Mouse (Mus musculus): Measurements from ENCODE around the gene Dyrk1a. TPM values are rescaled to one million over a fixed set of nuclear protein-coding genes. Genes with fewer than 3 reads are reported as not detected.

The Dyrk1a gene
- polyA plus RNA-seq, 1 experiment, result 52.1 TPM

GRCm38 (mm10) chr16:94608706-94609594 lies 39.1 kb downstream of the Dyrk1a start:
- no peak overlapping the region for H3K9ac ChIP-seq (ENCODE audit: low read depth, poor library complexity, severe bottlenecking)
- no peak overlapping the region for H3K27ac ChIP-seq (ENCODE audit: insufficient read depth, low read length)
- H3K4me3 ChIP-seq (ENCODE audit: low read depth, low read length), result no peak overlapping the region
- no peaks in the 10 kb centered on the region; the same call in 1 of the 2 replicates for H3K36me3 ChIP-seq (ENCODE audit: control insufficient read depth, insufficient read depth, low read length, poor library complexity, severe bottlenecking)
- no peaks in the 10 kb centered on the region for H3K4me1 ChIP-seq (ENCODE audit: control insufficient read depth, insufficient read depth, low read length)
- H3K9me3 ChIP-seq (replicated peaks; ENCODE audit: control insufficient read depth, insufficient read depth, low read length, poor library complexity, severe bottlenecking), result no peaks in the 10 kb centered on the region
- no peaks in the 10 kb centered on the region for H3K27me3 ChIP-seq (ENCODE audit: control insufficient read depth, insufficient read depth, low read length, poor library complexity, severe bottlenecking)
- no peak for TF ChIP-seq POLR2A (IDR thresholded peaks at IDR 0.05; ENCODE audit: insufficient read depth, low read length)

- Histone ChIP-seq H3K9me3 (replicated peaks; ENCODE audit: control insufficient read depth, insufficient read depth, low read length, poor library complexity, severe bottlenecking) (no peaks in the 10 kb centered on the region), H3K4me1 (ENCODE audit: control insufficient read depth, insufficient read depth, low read length) (no peaks in the 10 kb centered on the region), H3K36me3 (ENCODE audit: control insufficient read depth, insufficient read depth, low read length, poor library complexity, severe bottlenecking) (no peaks in the 10 kb centered on the region; the same call in 1 of the 2 replicates), H3K9ac (ENCODE audit: low read depth, poor library complexity, severe bottlenecking) (no peak overlapping the region), H3K27me3 (ENCODE audit: control insufficient read depth, insufficient read depth, low read length, poor library complexity, severe bottlenecking) (no peaks in the 10 kb centered on the region), H3K27ac (ENCODE audit: insufficient read depth, low read length) (no peak overlapping the region), H3K4me3 (ENCODE audit: low read depth, low read length) (no peak overlapping the region)
- no peak for TF ChIP-seq EP300 (IDR thresholded peaks at IDR 0.05; ENCODE audit: insufficient read depth, low read depth, low read length)
- no peak for TF ChIP-seq CTCF (IDR thresholded peaks at IDR 0.05; ENCODE audit: low read depth, low read length)
- TF ChIP-seq POLR2A (IDR thresholded peaks at IDR 0.05; ENCODE audit: insufficient read depth, low read length), result no peak
Observed at GRCm38 (mm10) chr16:94612573-94612972, 42.8 kb downstream of the Dyrk1a start.

- no peak for TF ChIP-seq POLR2A (IDR thresholded peaks at IDR 0.05; ENCODE audit: insufficient read depth, low read length)
- TF ChIP-seq CTCF (IDR thresholded peaks at IDR 0.05; ENCODE audit: low read depth, low read length), result no peak
- no peak for TF ChIP-seq EP300 (IDR thresholded peaks at IDR 0.05; ENCODE audit: insufficient read depth, low read depth, low read length)
- Histone ChIP-seq H3K27me3 (ENCODE audit: control insufficient read depth, insufficient read depth, low read length, poor library complexity, severe bottlenecking) (no peaks in the 10 kb centered on the region), H3K4me3 (ENCODE audit: low read depth, low read length) (no peak overlapping the region), H3K9ac (ENCODE audit: low read depth, poor library complexity, severe bottlenecking) (no peak overlapping the region), H3K4me1 (ENCODE audit: control insufficient read depth, insufficient read depth, low read length) (no peaks in the 10 kb centered on the region), H3K27ac (ENCODE audit: insufficient read depth, low read length) (no peak overlapping the region), H3K9me3 (replicated peaks; ENCODE audit: control insufficient read depth, insufficient read depth, low read length, poor library complexity, severe bottlenecking) (no peaks in the 10 kb centered on the region), H3K36me3 (ENCODE audit: control insufficient read depth, insufficient read depth, low read length, poor library complexity, severe bottlenecking) (peaks cover 8% of the 10 kb centered on the region)
Observed at GRCm38 (mm10) chr16:94617255-94617654, 47.4 kb downstream of the Dyrk1a start.

- Histone ChIP-seq H3K4me1 (ENCODE audit: control insufficient read depth, insufficient read depth, low read length) (no peaks in the 10 kb centered on the region), H3K4me3 (ENCODE audit: low read depth, low read length) (no peak overlapping the region), H3K27me3 (ENCODE audit: control insufficient read depth, insufficient read depth, low read length, poor library complexity, severe bottlenecking) (no peaks in the 10 kb centered on the region), H3K27ac (ENCODE audit: insufficient read depth, low read length) (no peak overlapping the region), H3K9me3 (replicated peaks; ENCODE audit: control insufficient read depth, insufficient read depth, low read length, poor library complexity, severe bottlenecking) (no peaks in the 10 kb centered on the region), H3K36me3 (ENCODE audit: control insufficient read depth, insufficient read depth, low read length, poor library complexity, severe bottlenecking) (peaks cover 8% of the 10 kb centered on the region), H3K9ac (ENCODE audit: low read depth, poor library complexity, severe bottlenecking) (no peak overlapping the region)
- TF ChIP-seq CTCF (IDR thresholded peaks at IDR 0.05; ENCODE audit: low read depth, low read length) (peak; percentile 84), POLR2A (IDR thresholded peaks at IDR 0.05; ENCODE audit: insufficient read depth, low read length) (no peak), EP300 (IDR thresholded peaks at IDR 0.05; ENCODE audit: insufficient read depth, low read depth, low read length) (no peak)
Observed at GRCm38 (mm10) chr16:94618543-94618942, 48.7 kb downstream of the Dyrk1a start.

GRCm38 (mm10) chr16:94619301-94619700 lies 49.5 kb downstream of the Dyrk1a start:
- no peak for TF ChIP-seq EP300 (IDR thresholded peaks at IDR 0.05; ENCODE audit: insufficient read depth, low read depth, low read length)
- H3K9me3 ChIP-seq (replicated peaks; ENCODE audit: control insufficient read depth, insufficient read depth, low read length, poor library complexity, severe bottlenecking), result no peaks in the 10 kb centered on the region
- H3K9ac ChIP-seq (ENCODE audit: low read depth, poor library complexity, severe bottlenecking), result no peak overlapping the region
- H3K36me3 ChIP-seq (ENCODE audit: control insufficient read depth, insufficient read depth, low read length, poor library complexity, severe bottlenecking), result peaks cover 8% of the 10 kb centered on the region
- no peak overlapping the region for H3K27ac ChIP-seq (ENCODE audit: insufficient read depth, low read length)
- H3K4me1 ChIP-seq (ENCODE audit: control insufficient read depth, insufficient read depth, low read length), result no peaks in the 10 kb centered on the region
- H3K27me3 ChIP-seq (ENCODE audit: control insufficient read depth, insufficient read depth, low read length, poor library complexity, severe bottlenecking), result no peaks in the 10 kb centered on the region
- H3K4me3 ChIP-seq (ENCODE audit: low read depth, low read length), result no peak overlapping the region

- peaks cover 7% of the 10 kb centered on the region for H3K36me3 ChIP-seq (ENCODE audit: control insufficient read depth, insufficient read depth, low read length, poor library complexity, severe bottlenecking)
- TF ChIP-seq EP300 (IDR thresholded peaks at IDR 0.05; ENCODE audit: insufficient read depth, low read depth, low read length), result no peak
- no peak for TF ChIP-seq CTCF (IDR thresholded peaks at IDR 0.05; ENCODE audit: low read depth, low read length)
- TF ChIP-seq POLR2A (IDR thresholded peaks at IDR 0.05; ENCODE audit: insufficient read depth, low read length), result no peak
- peaks cover 3% of the 10 kb centered on the region for H3K4me1 ChIP-seq (ENCODE audit: control insufficient read depth, insufficient read depth, low read length)
- H3K27me3 ChIP-seq (ENCODE audit: control insufficient read depth, insufficient read depth, low read length, poor library complexity, severe bottlenecking), result no peaks in the 10 kb centered on the region
- no peak overlapping the region for H3K27ac ChIP-seq (ENCODE audit: insufficient read depth, low read length)
- H3K4me3 ChIP-seq (ENCODE audit: low read depth, low read length), result no peak overlapping the region
- H3K9ac ChIP-seq (ENCODE audit: low read depth, poor library complexity, severe bottlenecking), result no peak overlapping the region
- H3K9me3 ChIP-seq (replicated peaks; ENCODE audit: control insufficient read depth, insufficient read depth, low read length, poor library complexity, severe bottlenecking), result no peaks in the 10 kb centered on the region
Observed at GRCm38 (mm10) chr16:94624871-94625270, 55.1 kb downstream of the Dyrk1a start.

All from ES-Bruce4 (cell line).